Mouse (Mus musculus) liver, embryonic 11.5 days (tissue): ENCODE measurements around the gene Ptpn20. TPM values are rescaled to one million over a fixed set of nuclear protein-coding genes. Genes with fewer than 3 reads are reported as not detected.
A peak's percentile ranks its signal among the peaks of the same experiment; 100 is the strongest.

ENCODE experiments used
- ATAC-seq: fragments of 200-750 bp; cut with Nextera tagmentation; replicated peaks from 2 replicates; pipeline ENCODE4 v1.8.0; 2017; ENCODE audit warnings: moderate number of reproducible peaks, mild to moderate bottlenecking, moderate TSS enrichment, moderate library complexity; ENCODE audit not compliant: low FRiP score
- DNase-seq: peaks from one replicate; pipeline ENCODE4 v3.0.0-alpha.2; 2017; ENCODE audit warnings: low spot score
- H3K27ac ChIP-seq: fragments of 300-500 bp; sonication (generic); 2 replicates; pipeline ENCODE4 v1.5.1; 2014; ENCODE audit warnings: mild to moderate bottlenecking, low read depth, low read length, control low read depth
- H3K27me3 ChIP-seq: fragments of 300-500 bp; sonication (generic); replicated peaks from 2 replicates; pipeline ENCODE4 v1.6.1; 2014; ENCODE audit warnings: low read length, mixed read lengths; ENCODE audit not compliant: control insufficient read depth, insufficient read depth
- H3K36me3 ChIP-seq: fragments of 300-500 bp; sonication (generic); 2 replicates; pipeline ENCODE4 v1.6.1; 2014; ENCODE audit warnings: mild to moderate bottlenecking, low read length, moderate library complexity, mixed read lengths; ENCODE audit not compliant: control insufficient read depth, insufficient read depth
- H3K4me1 ChIP-seq: fragments of 300-500 bp; sonication (generic); replicated peaks from 2 replicates; pipeline ENCODE4 v1.6.1; 2014; ENCODE audit warnings: low read length, mixed read lengths; ENCODE audit not compliant: control insufficient read depth, insufficient read depth
- H3K4me2 ChIP-seq: fragments of 300-500 bp; sonication (generic); 2 replicates; pipeline ENCODE4 v1.6.1; 2014; ENCODE audit warnings: mild to moderate bottlenecking, control low read depth, moderate library complexity
- H3K4me3 ChIP-seq: fragments of 300-500 bp; sonication (generic); 2 replicates; pipeline ENCODE4 v1.5.1; 2014; ENCODE audit warnings: low read depth, low read length, control low read depth
- H3K9ac ChIP-seq: fragments of 300-500 bp; sonication (generic); 2 replicates; pipeline ENCODE4 v1.6.1; 2014; ENCODE audit warnings: low read depth, low read length, control low read depth
- H3K9me3 ChIP-seq: fragments of 300-500 bp; sonication (generic); 2 replicates; pipeline ENCODE4 v1.6.1; 2016; ENCODE audit warnings: low read length, inconsistent platforms, mixed read lengths; ENCODE audit not compliant: control insufficient read depth
- WGBS: fragments of 180-500 bp; shearing (Covaris S2); extraction: QIAGEN DNeasy Blood & Tissue Kit; methylation state at CpG from one replicate; pipeline ENCODE4 v1.1.7; 2014; 5-methylcytosine and 5-hydroxymethylcytosine counted together
- polyA plus RNA-seq: library from polyadenylated mRNA; unstranded; fragments of >200 nt; fragmentation: Nextera tagmentation; extraction: Ambion mirVana; gene quantifications from 2 replicates; pipeline ENCODE4 v1.2.1, GENCODE M21; 2014

The Ptpn20 gene
- polyA plus RNA-seq, 1 experiment from 2014 or later: 0.32 TPM

DNA sequence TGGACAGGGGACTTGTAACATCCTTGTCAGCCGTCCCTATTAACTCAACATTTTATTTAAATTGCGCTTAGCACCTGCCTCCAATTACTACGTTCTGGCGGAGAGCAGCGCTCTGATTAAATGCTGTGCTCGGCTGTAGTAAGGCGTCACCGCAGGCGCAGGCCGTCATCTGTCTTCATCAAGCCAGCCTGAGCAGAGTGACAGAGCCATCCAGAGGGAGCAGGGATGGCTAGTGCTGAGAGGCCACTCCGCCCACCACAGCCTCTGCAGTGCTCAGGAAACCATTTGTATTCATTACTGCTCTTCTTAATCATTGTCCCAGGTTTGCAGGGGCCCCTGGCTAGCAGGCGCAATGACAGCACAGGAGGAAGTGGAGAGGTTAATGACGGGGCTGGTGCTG, 94.7 kb downstream of the Ptpn20 start:
- H3K9ac ChIP-seq: no peak overlapping the region

DNA sequence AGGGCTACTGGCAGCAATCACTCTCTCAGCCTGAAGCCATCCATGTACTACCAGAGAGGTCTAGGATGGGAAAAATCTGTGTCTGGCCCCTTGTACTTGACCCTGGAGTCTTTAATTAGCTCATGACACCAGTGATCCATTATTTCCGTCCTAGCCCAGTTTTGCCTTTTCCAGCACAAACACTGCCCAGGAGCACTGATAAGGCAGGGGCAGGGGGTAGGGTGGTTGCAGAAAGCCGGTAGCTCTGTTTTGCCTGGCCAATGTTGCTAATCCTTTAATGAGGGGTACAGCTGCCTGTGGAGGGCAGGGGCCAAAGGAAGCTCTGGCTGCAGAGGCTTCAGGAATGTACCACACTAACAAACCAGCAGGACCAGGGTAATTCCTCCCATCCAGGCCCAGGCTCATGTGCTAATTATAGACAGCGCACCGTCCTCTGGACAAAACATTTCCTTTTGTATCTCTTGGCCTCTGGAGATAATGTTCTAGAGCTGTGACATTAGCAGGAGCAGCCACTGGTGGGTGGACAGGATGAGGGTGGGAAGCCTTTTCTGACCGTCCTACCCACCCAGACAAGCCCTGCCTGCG, 98.5 kb downstream of the Ptpn20 start:
- Histone ChIP-seq H3K4me1 (no peaks in the 10 kb centered on the region; the same call in none of the 2 replicates), H3K9ac (no peak overlapping the region), H3K27ac (no peak overlapping the region), H3K9me3 (no peaks in the 10 kb centered on the region), H3K36me3 (no peaks in the 10 kb centered on the region), H3K4me2 (no peak overlapping the region), H3K4me3 (no peak overlapping the region), H3K27me3 (0 out of 2 replicates have a peak, but pooled peaks cover 2% of the 10 kb centered on the region)
- 34% methylated on average over 6 of the region's 6 CpGs for WGBS
- ATAC-seq (peak; percentile 62), DNase-seq (peak; percentile 40)

More for the DNA sequence above, 94.7 kb downstream of the Ptpn20 start:
- no peak for ATAC-seq
- no peak for DNase-seq
- Histone ChIP-seq H3K27ac (no peak overlapping the region; the same call in 1 of the 2 replicates), H3K36me3 (no peaks in the 10 kb centered on the region), H3K4me3 (no peak overlapping the region), H3K4me1 (no peaks in the 10 kb centered on the region; the same call in none of the 2 replicates), H3K4me2 (no peak overlapping the region), H3K9me3 (no peaks in the 10 kb centered on the region), H3K27me3 (no peaks in the 10 kb centered on the region)
- WGBS: 40% methylated on average over 13 of the region's 13 CpGs

DNA sequence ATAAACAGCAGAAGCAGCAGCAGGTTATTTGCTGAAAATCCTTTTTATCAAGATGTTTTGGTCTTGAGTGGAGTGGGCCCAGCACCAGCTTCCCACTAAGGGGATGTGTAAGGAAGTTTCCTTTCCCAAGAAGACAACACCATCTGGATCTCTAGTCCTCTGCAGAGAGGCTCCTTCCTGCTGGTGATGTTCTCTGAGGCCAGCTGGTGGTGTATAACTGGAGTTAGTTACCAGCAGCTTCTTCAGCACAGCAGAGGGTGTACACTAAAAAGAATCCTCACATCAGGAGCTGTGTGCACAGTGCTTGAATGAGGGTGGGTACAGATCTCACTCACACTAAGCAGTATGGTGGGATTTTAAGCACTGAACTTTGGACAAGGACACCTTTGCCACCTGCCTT, 100.0 kb downstream of the Ptpn20 start:
- no peaks in the 10 kb centered on the region; the same call in 1 of the 2 replicates for H3K4me1 ChIP-seq
- no peak for ATAC-seq

More for the DNA sequence above, 100.0 kb downstream of the Ptpn20 start:
- Histone ChIP-seq H3K27me3 (0 out of 2 replicates have a peak, but pooled peaks cover 2% of the 10 kb centered on the region), H3K9me3 (no peaks in the 10 kb centered on the region), H3K9ac (no peak overlapping the region), H3K27ac (peak overlapping the region; percentile 32; the same call in 1 of the 2 replicates), H3K4me2 (no peak overlapping the region), H3K4me3 (no peak overlapping the region), H3K36me3 (no peaks in the 10 kb centered on the region)
- DNase-seq: no peak

Other genes with a start within 250 kb of the Ptpn20 start
- 10.4 and 10.5 TPM in 2 replicates for gene Mapk8, start 142.0 kb upstream of the Ptpn20 start, polyA plus RNA-seq
- not detected in 2 replicates for gene Frmpd2, start 117.5 kb upstream of the Ptpn20 start, polyA plus RNA-seq